Mouse (Mus musculus) right cerebral cortex, postnatal 10 days (tissue): ENCODE measurements at regions not wholly inside any gene's neighbourhood (a gene's known extent, or its start where the extent isn't known, plus 50 kb on each side); places are given as distances from the start of the nearest gene placed in this dataset.
"Not testable (repeated sequence)": the region's sequence is repeated elsewhere in the genome, so short reads cannot be mapped to it uniquely, and the experiment has no call there.

Source experiments
- DNase-seq, 2 experiments: peaks; one replicate each; pipeline ENCODE4 v3.0.0; 2021; ENCODE audit warnings: low spot score in 2 of 2

DNA sequence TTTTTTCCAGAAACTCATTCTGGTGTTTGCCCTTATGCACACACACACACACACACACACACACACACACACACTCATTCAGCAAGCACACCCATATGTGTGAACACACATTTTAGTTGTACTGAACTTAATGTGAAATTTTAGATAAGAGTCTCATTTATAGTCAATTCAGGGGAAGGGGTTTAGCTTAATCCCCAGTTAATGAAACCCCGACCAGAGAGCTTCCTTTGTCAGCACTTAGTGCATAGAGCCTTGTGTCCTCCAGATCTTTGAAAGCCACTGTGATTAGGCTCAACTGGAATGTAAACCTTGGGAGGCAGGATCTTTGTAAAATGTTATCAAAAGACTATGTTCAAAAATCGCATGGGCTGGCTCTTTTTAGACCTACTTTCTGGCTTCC is 53.4 kb downstream of the Rps12 start:
- DNase-seq, result no peak

DNA sequence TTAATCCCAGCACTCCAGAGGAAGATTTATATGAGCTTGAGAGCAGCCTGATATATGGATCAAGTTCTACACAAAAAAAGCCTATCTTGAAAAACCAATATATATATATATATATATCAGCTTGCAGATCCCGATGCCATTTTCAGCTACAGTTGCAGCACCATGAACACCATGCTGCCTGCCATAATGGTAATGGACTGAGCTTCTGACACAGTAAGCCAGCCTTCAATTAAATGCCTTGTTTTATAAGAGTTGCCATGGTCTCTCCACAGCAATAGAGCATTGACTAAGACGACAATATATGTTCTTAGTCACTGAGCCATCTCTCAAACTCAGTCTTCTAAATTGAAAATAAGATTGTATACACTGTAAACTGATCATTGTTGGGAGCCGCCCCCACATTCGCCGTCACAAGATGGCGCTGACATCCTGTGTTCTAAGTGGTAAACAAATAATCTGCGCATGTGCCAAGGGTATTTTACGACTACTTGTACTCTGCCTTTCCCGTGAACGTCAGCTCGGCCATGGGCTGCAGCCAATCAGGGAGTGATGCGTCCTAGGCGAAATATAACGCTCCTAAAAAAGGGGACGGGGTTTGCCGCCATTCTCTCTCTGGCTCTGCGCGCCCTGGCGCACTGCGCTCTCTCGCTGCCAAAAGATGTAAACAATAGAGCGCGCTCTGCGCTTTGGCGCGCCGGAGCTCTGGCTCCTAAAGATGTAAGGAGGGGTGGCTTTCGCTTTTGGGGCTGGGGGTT is 60.9 kb downstream of the Rps12 start:
- not testable (repeated sequence) for DNase-seq

DNA sequence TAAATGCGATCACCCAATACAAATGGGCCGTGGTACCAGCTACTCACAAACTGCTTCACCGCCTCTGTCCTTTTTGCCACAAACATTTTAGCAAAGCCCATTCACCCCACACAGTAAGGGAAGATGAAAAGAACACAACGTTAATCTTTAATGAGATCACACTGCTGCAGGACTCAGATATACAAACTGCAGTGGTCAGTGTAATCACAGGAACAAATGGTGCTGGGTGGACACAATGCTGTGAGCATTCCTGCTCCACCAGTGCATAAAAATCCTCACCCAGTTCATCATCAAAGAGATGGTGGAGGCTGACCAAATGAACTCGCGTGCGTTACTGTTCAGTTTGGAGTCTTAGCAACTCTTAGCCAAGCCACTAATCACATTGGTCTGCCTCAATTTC is 69.0 kb downstream of the Rps12 start:
- no peak for DNase-seq

DNA sequence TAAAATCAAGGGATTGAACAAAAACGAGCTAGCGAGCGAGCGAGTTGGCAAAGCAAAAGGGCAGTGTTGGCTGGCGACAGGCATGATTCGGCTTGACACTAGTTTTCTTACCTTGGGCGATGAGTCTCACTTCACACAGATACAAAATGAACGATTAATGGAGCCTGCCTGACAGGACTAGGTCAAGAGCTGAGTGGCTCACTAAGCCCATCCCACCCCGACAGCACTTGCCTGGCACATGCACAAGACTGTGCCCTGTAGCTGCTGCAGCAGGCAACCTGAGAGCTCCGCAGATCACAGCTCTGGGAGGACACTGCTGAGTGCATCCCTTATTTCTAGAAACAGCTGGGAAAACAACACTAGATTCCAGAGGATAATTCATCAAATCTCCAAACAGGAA is 71.6 kb downstream of the Rps12 start:
- no peak for DNase-seq

DNA sequence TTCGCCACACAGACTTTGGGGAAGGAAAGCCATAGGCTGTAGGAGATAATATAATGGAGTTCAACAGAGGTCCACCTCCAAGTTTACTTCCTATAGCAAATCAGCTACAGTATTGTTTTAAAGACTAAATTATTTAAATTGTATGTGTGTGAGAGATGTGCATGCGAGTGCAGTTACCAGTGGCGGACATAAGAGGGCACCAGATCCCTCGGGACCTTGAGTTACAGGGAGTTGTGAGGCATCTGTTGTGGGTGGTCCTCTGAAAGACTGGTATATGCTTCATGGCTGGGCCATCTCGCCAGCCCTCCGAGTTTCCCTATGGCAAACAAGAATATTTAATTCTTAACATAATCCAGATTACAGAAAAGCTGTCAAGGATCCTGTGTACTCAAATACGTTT is 72.0 kb downstream of the Rps12 start:
- DNase-seq, result no peak

DNA sequence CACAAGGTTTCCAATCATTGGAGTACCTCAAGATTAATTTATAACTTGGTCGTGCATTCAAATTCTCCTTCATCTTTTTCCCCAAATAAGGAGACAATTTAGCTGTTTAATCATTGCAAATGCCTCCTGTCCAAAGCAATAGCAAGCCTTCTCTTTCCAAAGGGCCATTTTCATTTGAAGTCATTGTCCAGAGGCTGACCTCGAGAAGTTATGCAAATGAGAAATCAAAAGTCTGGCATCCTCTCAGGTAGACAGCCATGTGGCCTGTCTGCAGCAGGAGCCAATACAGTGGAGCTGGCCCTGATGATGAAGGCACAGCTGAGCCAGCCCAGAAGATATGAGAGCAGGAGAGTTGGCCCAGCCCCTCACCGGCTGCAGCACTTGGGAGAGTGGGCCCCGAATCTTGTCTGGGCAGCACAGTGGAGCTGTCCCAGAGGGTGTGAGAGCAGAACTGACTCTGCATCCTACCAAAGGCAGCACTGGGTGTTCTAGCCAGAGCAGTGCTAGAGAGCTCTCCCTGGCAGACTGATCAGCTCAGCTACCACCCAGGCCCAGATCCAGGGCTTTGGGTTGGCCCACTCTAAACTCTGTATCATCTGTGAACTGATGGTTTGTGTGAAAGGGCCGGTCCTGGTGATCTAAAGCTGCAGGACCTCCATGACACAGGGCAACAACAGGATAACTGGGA is 74.2 kb downstream of the Rps12 start:
- DNase-seq, result no peak

DNA sequence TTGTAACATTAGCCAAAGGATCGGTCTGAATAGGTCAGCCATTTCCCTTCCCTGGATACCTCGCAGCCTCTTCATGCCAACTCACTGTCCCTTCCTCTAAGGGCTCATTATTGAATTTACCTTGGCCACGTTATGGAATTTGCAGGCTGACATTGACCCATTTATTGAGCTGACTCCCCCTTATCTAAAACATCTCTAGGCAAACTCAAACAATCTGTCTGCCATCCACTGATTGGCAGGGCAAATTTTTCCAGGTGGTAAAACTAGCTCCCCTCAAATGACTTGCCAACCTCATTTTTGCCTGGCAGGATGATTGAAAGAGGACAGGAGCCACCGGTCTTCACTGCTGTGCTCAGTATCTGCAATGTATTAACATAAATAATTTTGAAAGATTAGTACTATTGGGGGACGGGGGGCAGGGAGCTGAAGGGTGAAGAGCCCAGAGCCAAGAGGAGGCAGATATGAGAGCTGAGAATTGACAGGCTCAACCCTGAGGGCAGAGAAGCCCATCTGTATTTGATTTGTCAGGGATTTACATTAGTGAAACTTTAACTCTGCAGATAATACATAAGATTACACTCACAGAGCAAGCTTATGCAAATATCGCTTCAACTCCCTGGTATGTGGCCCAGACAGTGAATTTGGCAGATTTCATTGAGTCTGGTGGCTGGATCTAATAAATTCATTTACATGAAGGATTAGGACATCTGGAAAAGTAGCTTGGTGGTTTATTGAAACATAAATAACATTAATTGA is 75.5 kb downstream of the Rps12 start:
- no peak for DNase-seq

DNA sequence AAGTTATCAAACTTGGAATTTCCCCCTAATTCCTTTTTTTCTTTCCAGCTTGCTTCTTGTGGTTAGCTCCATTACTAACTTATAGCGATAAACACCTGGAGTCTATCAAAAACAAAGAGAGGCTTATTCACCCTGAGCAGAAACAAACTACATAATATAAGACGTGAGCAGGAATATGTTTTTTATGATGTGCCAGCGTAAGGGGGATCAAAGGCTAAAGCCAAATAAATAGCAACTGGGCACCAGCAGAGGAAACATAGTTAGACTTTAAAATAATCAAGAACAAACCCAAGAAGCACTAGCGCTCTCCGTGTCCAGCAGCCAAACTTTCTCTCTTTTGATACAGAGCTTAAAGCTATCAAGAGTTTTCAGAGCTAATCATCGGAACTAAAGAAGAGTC is 76.1 kb downstream of the Rps12 start:
- DNase-seq, result no peak

DNA sequence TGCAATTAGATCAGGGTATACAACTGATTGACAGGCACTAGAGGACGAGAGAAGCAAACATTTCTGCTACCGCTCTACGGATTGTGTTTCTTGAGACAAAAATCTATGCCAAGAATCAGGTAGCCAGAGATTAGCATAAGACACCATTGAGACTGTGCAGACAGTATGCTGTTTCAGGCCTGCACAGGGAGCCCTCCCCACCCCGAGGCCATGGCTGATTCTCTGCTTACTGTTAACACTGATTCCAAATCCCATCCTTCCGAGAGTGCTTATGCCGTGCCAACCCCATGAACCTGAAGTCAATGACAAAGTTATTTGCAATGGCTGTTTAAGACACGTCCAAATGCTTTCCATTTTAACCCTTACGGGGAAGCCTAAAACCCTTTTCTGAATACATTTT is 78.8 kb downstream of the Rps12 start:
- DNase-seq, result no peak

DNA sequence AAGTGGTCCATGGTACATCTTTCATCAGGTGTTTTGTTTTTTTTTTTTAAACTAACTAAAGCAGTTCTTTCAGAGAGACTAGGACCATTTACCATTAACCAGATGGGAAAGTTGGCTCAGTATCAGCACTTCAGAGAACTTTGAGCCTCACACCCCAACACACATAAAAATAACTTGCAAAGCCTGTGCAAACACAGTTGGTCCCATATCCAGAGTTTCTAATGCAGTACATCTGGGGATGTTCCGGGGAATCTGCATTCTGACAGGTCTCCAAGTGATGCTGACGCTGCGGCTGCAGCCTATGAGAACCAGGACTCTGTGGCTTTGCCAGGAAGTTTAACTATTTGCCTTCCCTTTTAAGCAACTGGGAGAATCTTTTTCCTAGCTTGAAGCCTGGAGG is 79.9 kb downstream of the Rps12 start:
- no peak for DNase-seq

DNA sequence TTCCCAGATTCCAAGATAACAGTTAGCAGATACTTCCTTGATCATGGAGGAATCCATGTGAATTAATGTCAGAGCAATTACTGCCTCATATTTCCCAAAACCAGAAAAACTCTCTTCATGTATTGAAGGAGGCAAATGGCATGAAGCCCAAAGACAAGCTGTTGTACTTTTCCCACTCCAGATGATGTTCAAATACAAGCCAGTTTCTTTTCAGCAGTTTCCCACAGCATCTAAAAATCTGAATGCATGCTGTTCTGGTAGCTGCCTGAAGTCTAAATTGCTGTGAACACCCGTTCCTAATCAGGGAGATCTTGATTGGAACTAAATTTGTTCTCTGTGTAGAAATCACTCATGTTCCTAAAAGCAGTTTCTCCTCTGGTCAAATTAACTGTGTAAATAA is 83.0 kb downstream of the Rps12 start:
- DNase-seq, result peak in 1 of 2 experiments; percentile 29

DNA sequence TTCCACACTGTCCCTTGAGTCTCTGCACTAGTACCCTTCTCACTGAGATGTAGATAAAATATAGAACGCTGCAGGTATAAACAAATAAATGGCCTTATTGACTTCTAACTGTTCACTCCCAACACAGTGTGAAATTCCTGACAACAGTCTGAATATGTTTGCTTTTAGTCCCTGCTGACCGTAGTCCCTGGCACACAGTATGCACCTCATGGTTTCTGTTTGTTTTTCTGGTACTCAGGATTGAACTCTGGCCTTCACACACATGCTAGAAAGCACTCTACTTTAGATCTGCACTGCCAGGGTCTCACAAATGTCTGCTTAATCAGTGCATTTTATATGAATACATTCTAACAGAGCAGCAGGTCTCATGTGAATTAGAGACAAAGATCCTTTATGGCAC is 95.8 kb downstream of the Rps12 start:
- no peak for DNase-seq

DNA sequence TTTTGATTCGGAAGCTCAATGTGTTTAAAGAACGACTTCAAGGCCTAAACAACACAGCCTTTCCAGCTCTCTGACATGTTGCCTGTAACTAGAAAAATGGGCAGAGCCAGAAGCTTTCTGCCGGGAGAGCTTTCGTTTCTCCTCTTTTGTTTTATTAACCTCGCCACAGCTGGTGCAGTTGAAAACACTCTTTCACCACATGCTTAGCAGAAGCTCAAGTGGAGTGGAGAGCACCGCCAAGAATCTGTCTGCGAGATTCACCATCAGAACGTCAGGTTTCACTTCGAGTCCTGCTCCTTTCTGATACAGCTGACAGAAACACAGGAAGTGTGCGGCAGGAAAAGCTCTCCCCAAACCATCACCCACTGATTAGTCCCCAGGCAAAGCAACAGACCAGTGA is 100.1 kb downstream of the Rps12 start:
- DNase-seq, result peak; percentile 32 to 42

DNA sequence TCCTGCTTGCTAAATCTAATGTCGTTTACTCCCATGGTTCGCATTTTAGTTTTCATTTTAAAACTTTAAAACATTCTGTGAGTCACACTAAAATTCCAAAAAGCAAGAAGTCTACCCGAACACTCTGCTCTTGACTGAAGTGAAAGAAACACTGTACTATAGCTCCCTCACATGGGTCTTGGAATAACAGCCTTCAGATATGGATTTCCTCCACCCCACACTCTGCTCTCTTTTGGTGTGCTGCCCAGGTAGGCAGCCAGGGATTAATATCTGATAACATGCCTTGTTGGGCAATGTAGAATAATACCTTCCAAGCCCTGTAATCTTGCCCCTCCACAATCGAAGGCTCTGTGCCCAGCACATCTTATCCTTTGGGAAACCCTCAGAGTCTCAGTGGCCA is 104.0 kb downstream of the Rps12 start:
- no peak for DNase-seq

DNA sequence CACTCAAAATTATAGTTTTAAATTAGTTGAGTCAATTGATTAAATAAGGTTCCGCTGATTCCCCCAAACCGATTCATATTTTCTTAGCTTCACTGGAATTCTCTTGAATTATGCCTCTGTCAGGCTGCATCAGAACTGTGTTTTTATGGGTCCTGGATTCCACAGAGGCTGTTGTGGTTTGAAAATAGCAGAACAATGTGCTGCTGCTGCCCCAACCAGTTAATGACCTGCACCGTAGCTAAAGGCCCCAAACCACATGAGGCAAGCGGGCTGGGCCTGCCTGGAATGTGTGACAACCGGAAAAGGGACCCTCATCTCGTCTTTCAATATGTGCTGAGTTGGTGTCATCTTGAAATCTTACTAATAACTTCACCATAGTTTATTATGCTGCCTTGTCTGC is 111.2 kb downstream of the Rps12 start:
- DNase-seq, result no peak

DNA sequence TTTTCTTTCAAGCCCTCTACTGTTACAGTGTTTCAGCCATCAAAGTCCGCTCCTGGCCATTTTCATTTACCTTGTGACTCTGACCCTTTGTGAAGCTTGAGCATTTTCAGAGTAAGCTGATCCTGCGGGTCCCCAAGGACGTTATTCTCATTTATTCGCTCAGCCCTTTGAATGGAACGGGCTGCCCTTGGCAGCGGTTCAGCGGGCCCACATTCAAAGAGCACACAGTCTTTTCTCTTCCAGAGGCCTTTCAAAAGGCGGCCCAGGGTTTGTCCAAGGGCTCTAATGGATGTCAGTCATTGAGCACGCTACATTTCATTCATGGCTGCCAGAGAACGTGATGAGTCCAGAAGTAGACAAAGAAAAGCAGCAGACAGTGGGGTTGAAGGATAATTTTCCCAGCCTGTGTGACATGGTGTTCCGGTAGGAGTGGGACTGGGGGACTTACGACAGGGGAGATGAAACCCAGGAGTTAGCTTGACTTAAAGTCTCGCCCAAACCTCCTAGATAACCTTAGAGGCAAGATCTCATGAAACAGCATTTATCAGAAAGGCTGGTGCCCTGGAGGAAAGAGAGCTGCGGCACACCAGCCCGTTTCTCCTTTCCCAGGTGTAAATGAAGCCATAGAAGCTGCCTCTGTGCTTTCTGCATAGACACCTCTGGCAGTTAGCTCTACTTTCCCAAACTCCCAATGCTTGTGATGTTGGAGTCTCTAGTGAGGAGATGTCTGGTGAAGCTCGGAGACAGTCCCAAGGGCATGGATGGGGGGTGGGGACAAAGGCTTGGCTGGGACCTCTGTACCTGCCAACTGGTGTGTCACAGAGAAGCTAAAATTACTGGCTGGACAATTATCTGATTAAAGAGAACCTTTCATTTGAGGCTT is 112.2 kb downstream of the Rps12 start:
- DNase-seq, result peak; percentile 80

DNA sequence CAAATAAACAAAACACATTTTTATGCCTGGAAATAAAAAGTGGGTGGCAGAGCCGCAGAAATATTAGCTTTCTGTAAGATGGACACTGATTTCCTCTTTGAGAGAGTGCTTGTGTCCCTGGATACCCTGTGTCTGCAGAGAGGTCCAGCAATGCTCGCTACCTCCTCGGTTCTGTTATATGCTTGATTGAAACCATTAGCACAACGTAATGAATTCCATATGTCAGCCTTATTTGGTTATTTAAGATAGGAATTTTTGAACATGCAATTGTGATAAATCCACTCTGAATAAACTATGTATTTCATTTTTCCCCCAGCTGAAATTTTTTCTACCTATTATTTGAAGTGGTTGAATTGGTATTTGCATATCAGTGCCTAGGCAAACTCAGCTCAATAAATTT is 114.8 kb downstream of the Rps12 start:
- DNase-seq, result no peak

DNA sequence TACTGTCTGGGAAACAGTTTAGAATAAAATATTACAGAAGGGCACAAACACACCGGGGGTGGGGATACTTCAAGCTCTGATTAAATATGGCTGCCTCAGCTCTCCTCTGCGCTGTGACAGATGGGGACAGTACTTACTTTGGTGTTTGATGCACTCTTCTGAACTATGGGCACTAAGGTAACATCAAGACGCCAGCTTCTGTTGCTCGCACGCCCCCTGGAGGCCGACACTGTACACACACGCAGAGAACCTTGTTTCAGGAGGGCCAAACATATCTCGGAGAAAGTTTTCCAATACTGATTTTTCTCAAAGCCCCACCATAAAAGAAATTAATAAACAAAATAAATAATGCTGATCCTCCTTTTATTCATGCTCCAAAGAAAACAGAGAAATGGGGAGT is 115.6 kb downstream of the Rps12 start:
- peak in 1 of 2 experiments; percentile 32 for DNase-seq

DNA sequence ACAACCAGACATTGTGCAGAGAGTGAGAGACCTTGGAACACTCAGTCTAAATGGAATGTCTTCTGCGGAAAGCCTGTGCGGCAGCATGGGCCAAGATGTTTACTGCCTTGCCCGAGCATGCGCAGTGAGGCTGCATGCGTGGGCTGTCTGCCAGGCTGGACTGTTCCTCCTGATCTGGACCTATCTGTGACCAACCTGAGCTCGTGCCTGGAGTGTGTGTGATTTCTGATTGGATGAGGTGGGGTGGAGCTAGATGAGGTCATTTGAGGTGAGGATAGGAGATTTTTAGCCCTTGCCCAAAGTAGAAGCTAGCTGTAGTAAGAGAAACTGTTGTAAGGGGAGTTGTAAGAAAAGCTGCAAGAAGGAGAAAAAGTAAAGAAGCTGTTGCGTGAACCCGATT is 121.2 kb downstream of the Rps12 start:
- DNase-seq, result not testable (repeated sequence)

DNA sequence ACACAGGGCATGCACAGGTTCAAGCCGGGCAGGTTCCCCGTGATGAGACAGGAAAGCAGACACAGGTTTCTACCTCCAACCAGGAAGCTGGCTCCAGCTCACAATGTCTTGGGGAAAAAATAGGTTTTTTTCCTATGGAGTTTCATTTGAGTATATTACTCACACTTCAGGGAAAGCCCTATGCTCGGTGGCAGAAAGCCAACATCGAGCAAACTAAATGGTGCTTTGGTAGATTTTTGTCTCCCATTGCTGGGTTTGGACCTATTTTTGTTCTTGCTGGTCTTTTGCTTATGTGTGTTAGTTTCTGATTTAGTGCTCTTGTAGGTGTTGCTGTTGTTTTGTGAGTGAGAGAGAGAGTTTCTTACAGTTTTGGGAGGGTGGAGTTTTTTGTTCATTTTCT is 160.9 kb downstream of the Rps12 start:
- DNase-seq, result peak; percentile 27 to 35

DNA sequence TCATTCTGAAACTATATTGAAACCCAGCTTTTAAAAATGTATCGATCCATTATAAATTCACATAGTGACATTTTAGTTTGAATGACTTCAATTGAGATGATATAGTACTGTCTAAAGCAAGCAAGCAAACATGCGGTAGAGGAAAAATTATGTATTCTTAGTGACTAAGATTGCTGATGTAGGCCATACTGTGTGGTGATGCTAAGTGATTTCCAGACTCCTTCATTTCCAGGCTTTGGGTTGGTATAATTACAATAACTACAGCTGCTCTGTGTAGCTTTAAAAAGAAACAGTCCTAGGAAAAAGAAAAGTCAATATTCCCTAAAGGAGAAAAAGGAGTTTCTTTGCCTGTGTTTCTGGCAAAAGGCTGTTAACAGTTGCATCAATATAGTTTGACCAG is 175.0 kb downstream of the Rps12 start:
- no peak for DNase-seq

DNA sequence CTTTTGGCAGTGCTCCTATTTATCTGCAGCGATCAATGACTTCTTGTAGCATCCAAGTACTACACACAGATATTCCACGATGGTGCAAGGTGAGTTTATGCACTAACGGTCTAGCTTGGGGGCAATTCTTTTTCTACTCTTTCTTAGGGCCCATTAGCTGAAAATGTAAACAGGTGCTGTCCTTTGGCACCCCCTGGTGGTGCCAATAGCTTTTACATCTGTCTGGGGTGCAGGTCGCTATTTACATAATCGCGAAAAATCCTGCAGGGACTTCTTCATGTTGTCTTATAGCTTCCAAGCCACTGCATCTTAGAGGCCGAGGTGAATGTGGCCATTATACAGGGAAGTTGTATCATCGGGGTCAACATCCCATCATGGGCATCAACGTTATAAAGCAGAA is 175.9 kb downstream of the Rps12 start:
- peak; percentile 49 to 59 for DNase-seq
